Mouse (Mus musculus): ENCODE data around the gene Tgfbr3l. TPM values are rescaled to one million over a fixed set of nuclear protein-coding genes. Genes with fewer than 3 reads are reported as not detected.
"Not testable (repeated sequence)": the region's sequence is repeated elsewhere in the genome, so short reads cannot be mapped to it uniquely, and the experiment has no call there.

The Tgfbr3l gene
- total RNA-seq, 2 experiments from 2014 or later: not detected

DNA sequence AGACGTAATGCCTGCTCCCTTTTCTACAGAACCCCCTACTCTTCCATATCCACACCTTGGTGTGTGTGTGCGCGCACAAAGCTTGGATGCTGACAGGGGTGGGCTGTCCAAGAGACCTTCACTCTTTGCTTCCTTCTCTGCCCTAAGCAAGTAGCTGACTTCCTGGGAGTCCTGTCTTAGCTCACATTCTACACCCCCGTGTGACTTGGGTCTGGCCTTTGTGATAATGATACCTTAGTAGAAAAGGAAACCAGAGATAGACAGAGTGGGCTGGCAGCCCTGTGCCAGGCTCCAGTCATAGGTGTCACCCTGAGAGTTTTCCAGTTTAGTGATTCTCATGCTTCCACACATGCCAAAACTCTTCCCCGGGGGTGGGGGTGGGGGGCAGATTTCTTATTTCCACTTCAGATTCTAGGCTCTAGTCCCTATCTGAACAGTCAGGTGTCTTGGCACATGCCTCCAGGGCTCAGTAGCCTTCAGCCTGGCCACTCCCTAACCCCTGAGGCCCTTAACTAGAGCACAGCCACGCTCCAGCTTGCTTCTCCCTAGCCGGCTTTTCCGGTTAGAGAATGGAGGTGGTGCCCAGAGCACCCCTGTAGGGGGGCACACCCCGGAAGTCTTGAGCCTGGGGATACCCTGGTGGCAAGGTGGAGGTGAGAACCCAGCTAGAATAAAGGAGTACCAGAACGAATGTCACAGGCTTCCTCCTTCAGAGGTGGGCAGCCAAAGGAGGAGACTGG is 17.2 kb upstream of the Tgfbr3l start:
- no peak for ATAC-seq (replicated peaks; ENCODE audit: low FRiP score, poor library complexity, severe bottlenecking)

DNA sequence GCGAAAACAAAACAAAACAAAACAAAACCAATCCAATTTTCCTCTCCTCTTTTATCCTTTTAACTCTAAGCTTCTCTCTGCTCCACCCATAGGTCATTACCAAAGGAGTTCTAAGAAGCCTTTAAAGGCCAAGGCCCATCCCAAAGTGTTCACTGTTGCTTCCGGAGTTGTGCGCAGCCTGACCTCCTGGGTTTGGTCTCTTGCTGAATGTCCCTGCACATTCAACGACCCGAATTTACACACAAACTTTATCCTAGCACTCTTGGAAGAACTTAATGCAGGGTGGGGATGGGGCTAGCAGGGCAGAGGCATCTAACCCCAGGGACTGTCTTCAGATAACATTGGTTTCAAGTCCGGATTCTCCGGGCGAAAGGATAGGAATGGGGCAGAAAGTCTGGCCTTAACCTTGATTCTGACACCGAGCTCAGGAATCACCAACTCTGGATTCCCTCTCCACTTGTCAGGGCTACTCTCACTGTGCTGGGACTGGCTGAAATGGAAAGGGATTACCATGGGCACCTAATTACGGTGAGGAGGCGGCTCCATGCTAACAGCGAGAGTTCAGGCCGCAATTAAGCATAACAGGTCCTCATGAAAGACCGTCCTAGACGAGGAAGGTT is 10.1 kb upstream of the Tgfbr3l start:
- ATAC-seq (replicated peaks; ENCODE audit: low FRiP score, poor library complexity, severe bottlenecking): peak; percentile 2

DNA sequence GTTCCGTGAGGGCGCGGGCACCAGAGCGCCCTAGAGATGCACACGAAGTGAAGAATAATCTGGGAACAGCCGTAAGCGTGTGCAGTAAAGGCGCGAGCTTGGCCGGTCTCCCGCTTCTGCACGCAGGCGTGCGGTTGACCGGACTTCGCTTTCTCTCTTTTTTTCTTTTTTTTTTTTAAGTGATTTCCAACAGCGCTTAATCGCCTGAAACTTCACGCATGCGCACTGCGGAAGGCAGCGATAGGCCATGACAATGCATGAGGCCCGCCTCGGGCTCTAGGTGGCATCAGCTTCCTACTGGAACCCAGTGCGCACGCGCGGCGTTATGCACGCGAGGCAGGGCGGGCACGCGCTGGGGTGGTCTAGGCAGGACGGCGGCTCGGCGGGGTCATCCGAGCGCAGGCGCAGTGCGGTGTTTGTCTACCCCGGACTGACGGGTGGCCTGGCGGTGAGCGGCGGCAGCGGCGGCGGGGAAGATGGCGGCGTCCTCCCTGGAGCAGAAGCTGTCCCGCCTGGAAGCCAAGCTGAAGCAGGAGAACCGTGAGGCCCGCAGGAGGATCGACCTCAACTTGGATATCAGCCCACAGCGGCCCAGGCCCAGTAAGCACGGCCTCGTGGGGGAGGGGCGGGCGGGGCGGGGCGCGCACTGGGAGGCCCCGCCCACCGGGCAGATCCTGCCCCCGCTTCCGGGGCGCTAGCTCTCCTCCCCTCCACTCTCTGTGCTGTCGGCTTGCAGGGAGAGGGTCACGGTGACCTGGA is 9.4 kb upstream of the Tgfbr3l start, which contains the start of the genes Map2k7 and Gm49320:
Gene Map2k7, plus strand, starts transcription at position 307 of the 759 bp plus-strand sequence.
Gene Gm49320, plus strand, starts transcription at position 432 of the 759 bp plus-strand sequence.
- ATAC-seq (replicated peaks; ENCODE audit: low FRiP score, poor library complexity, severe bottlenecking): peak; percentile 82

DNA sequence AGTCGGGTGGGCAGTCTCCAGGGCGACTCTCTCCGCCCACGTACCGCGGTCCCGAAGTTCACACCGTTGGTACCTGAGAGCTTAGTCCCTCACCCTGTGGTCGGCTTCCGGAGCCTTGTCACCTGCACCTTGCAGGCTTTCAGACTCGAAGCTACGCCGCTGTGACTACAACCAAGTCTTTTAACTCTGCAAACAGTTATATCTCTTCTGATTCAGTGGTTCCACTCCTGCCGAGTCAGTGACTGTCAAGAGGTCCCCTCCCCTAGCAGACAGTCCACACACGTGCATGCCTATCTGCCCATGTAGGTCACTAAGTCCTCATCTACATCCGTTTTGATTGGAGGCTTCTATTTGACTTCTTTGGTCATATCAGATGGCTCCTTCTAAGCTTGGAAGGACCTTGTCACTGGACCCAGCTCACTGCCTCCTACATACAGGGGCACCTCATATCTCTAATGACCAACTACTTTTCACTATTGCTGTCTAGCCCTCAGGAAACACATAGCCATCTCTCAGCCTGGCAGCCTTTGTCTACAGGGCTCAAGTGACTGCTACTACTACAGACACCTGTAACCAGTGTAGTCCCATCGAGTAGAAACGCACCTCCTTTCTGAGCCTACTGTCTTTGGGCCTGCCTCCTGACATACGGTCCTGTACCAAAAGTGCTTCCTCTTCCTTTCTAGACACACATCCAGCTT is 8.7 kb upstream of the Tgfbr3l start:
- ATAC-seq (replicated peaks; ENCODE audit: low FRiP score, poor library complexity, severe bottlenecking): peak; percentile 7

DNA sequence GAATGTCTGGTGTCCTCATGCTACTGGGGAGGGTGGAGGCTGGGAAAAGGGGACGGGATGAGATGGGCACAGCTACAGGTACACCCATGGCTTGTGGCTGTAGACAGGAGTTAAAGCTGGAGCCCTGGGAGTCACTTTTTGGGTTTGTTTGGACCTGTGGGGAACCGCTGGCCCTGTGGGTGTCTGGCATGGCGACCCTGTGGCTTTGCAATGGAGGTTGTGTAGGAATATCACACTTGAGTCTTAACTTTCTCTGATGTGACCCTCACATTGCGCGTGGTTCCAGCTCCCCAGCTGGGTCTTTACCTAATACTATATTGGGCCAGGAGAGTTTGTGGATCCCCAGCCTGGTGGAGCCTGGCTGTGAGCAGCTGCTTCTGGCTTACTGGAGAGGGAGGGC is 3.0 kb upstream of the Tgfbr3l start:
- no peak for ATAC-seq (replicated peaks; ENCODE audit: low FRiP score, poor library complexity, severe bottlenecking)

DNA sequence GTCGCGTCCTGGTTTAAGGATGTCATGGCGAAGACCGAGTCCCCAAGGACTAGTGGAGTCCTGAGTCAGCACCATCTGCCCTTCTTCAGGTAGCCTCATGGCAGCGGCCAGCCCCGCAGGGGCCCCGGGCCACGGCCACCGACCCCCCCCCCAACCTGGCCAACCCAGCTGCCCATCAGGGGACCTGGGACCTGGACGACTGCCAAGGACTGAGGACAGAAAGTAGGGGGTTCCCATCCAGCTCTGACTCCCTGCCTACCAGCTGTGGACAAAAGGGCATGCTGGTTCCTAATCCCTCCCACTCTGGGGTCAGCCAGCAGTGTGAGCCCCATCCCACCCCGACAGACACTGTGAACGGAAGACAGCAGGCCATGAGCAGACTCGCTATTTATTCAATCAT is 2.3 kb upstream of the Tgfbr3l start:
- no peak for ATAC-seq (replicated peaks; ENCODE audit: low FRiP score, poor library complexity, severe bottlenecking)

DNA sequence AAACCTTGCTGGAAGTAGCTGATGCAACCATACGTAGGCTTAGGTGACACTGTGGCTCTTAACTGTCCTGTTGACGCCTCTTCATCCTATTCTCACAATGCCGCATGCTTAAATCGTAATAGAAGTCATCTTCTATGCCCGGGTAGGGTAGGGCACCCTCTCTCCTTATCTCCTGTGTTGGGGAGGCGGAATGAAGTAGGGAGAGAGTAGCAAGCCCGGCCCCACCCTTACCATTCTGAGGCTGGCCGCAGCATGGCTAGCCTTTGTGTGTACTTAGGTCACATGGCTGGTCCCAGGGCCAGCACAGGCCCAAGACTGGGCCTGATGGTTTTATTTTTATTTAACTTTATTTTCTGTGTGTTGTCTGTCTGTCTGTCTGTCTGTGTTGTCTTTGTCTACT is 773 bp upstream of the Tgfbr3l start:
- ATAC-seq (replicated peaks; ENCODE audit: low FRiP score, poor library complexity, severe bottlenecking): no peak

DNA sequence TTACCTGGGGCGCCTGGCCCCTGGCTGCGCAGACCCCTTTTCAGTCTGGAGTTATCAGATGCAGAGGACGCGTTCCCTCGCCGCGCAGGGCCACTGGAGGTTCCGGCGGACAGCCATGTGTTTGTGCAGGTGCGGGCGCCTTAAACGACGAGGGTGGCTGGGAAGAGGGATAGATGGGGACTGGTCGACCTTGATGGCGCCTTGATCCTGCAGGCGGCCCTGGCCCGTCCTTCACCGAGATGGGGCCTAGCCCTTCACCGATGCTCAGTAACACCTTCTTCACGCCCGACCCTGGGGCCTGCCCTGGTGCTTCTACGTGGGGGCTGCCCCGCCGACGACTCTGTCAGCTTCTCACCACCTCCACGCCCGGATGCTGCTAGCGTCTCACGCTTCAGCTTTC is 1.2 kb downstream of the Tgfbr3l start:
- no peak for ATAC-seq (replicated peaks; ENCODE audit: low FRiP score, poor library complexity, severe bottlenecking)

DNA sequence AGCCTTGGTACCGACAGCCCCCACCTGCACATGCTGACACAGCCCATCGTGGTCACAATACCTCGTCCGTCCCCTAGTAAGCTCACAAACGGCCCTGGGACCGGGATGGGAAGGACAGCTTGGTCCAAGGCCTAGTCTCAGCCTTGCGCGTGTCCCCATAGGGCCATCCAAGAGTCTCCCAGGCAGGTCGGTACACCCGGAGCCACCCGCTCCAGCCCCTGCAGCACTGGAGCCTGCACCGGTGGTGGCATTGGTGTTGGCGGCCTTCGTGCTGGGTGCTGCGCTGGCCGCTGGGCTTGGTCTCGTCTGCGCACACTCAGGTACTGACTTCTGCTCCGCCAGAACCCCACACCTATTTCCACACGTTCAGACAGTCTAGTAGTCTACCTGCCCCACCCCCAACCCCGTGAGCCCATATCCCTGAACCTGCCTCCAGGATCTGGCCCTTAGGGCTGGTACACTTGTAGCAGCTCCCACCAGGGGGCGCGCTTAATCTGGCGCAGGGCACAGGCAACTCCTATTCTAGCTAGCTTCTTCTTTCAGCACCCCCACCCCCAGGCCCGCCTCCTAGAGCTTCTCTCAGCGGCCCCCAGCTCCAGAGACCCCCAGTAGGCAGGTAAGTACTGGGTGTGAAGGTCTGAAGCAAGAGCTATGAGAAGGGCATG is 2.4 kb downstream of the Tgfbr3l start:
- ATAC-seq (replicated peaks; ENCODE audit: low FRiP score, poor library complexity, severe bottlenecking): peak; percentile 52

DNA sequence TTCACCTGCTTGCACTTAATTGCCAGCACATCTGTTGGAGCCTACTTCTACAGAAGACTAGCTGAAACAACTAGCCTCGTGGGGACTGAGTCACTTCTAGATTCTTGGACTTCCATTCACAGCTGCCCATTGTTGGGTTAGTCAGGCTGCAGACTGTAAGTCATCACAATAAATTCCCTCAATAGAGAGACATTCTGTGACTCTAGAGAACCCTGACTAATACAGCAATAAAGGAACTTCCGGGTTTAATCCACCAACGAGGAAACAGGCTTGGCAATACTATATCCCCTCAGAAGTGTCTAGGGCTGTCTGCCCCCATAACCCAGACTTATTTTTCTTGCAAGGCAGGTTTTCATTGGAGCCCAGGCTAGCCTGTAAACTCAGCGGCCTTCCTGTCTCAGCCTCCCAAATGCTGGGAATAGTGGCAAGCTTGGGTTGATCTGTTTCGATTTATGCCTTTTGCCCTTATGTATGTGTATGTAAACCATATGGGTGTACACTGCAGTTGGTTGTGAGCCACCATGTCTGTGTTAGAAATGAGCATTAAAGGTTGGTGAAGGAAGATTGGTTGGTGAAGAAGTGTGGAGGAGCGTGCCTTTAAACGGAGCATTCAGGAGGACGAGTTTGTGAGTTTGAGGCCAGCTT is 4.2 kb downstream of the Tgfbr3l start:
- ATAC-seq (replicated peaks; ENCODE audit: low FRiP score, poor library complexity, severe bottlenecking): no peak

DNA sequence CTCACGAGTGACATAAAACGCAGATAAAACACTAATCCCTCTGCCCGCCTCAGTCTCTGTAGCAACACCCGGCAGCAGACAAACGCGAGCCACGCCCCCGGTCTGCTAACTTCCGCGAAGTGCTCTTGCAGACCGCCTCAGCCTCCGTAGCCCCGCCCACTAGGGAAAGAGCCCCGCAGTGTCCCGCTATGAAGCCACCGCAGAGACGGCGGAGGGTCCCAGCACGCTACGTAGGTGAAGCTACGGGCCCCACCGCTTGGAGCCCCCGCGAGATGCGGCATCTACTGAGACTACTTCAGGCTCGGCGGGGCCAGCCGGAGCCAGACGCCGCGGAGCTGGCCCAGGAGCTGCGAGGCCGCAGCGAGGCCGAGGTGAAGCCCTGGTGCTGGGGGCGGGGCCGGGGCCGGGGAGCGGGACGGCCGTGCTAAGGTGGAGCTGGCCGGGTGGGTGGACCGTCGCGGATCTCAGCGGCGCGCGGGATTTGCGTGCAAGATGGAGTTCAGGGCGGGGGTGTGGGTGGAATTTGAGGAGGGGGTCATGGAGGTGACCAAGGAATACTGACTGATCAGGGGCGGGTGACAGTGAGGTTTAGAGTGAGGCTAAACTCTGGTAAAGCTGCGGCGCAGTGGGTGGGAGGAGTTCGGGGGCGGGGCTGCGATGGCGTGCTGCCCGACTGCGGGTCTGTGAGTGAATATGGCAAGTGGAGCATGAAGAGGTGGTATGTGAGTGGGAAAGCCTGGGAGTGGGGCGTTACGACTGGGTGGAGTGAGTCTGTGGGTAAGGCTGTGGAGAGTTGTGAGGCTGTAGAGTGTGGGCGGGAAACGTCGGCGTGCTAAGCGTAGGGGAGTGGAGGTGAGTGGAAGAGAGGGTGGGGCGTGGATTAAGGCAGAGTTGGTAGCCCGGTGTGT is 5.2 kb downstream of the Tgfbr3l start, which contains the start of gene Snapc2:
Gene Snapc2, plus strand, starts transcription at position 147 of the 908 bp plus-strand sequence.
- ATAC-seq (replicated peaks; ENCODE audit: low FRiP score, poor library complexity, severe bottlenecking): peak; percentile 88

DNA sequence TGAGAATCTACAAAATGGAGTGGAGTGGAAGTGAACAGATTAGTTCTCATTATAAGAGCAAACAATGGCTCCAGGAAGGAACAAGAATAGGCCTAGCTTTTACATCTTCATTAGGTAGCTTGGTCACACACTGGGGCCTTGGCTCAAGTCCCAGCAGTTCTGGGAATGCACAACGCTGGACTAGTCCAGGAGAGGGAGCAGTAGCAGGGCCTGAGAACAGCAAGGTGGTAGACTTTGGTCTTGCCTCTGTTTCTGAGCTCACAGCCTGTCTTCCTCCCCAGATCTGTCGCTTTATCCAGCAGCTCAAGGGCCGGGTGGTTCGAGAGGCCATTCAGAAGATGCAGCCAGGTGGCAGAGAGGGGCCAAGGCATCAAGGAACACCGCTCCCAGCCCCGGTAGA is 6.0 kb downstream of the Tgfbr3l start:
- ATAC-seq (replicated peaks; ENCODE audit: low FRiP score, poor library complexity, severe bottlenecking): no peak

DNA sequence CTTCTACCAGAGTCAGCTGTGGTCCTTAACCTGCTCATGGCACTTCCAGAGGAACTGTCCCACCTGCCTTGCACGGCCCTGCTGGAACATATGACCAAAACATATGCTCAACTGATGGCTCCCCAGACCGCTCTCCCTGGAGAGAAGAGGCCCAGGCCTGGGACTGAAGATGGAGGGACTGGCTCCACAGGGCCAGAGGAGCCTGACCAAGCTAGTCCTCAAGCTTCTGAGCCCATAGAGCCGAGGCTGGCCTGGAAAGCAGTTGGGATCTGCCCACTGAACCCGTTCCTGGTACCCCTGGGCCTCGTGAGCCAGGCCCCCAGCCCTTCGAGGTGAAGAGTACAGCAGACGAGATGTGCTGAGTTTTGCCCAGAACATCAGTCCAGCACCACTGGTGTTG is 7.5 kb downstream of the Tgfbr3l start:
- not testable (repeated sequence) for ATAC-seq (replicated peaks; ENCODE audit: low FRiP score, poor library complexity, severe bottlenecking)

DNA sequence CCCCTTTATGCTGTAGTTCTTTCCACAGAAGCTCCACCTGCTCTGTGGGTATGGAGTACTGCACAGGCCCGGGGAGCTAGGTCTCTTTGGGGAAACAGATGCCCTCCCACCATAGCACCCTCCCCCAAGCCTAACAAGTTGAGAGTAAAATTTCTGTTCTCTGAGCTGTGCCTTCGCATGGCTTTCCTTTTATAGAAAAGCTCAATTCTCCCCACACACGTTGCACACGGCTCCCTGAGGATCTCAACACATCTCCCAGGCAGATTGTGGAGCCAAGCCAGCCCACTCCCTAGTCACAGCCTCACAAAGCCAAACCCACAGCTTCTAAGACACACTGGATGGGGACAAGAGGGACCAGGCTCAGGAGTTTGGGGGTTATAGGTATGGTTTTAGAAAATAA is 8.9 kb downstream of the Tgfbr3l start:
- no peak for ATAC-seq (replicated peaks; ENCODE audit: low FRiP score, poor library complexity, severe bottlenecking)

DNA sequence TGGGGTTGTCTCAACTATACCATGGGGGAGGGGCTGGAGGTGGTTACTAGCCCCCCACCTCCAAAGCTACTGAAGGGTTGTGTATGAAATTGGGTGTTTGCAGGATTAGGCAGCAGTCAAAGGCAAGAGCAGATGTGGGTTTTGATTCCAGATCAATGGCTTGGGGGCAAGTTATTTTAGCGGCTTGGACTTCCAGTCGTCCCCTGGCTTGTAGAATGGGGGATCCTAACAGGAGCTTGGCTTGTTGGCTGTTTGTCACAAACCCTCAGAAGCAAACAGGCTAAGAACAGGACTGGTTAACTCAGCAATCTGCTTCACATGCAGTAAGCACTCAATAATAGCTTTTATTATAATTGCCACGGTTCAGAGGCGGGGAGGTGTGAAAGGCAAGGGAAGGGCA is 9.3 kb downstream of the Tgfbr3l start:
- no peak for ATAC-seq (replicated peaks; ENCODE audit: low FRiP score, poor library complexity, severe bottlenecking)

DNA sequence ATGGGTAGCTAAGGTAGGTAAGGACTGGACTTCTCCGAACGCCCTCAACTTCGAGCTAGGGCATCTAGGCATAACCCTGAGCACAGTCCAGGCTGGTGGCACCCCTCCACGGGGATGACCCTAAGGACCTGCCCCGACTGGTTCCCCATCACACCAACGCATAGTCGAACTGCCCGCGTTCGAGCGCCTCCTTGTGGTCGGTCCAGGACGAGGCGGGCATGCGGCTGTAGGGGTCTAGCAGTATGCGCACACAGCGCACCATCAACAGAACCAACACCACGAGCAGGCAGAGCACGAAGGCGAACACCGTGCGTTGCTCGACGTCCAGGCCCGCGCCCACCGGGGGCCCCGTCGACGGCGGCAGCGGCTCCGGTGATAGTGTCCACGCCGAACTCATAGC is 10.2 kb downstream of the Tgfbr3l start:
- ATAC-seq (replicated peaks; ENCODE audit: low FRiP score, poor library complexity, severe bottlenecking): peak; percentile 52

DNA sequence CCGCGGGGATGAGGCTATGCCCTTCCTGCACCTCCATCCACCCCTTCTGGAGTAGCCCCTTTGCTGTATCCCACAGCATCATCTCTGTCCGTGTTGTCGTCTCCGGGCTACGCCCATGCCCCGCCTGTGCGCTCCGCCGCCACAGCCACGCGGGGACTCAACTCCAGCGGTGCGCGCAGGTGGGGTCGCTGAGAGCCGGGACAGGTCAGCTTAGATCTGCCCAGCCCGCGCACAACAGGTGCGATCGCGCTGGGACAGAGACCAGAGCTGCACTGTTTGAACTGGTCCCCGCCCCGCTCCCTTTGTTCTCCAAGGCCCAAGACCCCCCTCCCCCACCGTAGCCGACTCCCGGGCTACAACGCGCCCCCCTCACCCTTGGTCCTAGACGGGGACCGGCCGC is 10.7 kb downstream of the Tgfbr3l start:
- peak; percentile 47 for ATAC-seq (replicated peaks; ENCODE audit: low FRiP score, poor library complexity, severe bottlenecking)
